8 mouse cellular contexts compared by ENCODE assay signal in genomic region chr2:91078314-91079025, GRCm38 (mm10). TPM values are rescaled to one million over a fixed set of nuclear protein-coding genes. Genes with fewer than 3 reads are reported as not detected.
DNase-seq lines count a peak whose midpoint lies in the region; ATAC-seq lines count a peak whose summit lies in the region.

No protein-coding gene starts in this region.

- H3K9me3 ChIP-seq in kidney, embryonic 14.5 days (ENCODE audit: control insufficient read depth, low read length) = no peaks in the 10 kb centered on the region
- no peaks in the 10 kb centered on the region for H3K9me3 ChIP-seq in forebrain, embryonic 14.5 days (replicated peaks; ENCODE audit: control insufficient read depth, low read length)
- no peaks in the 10 kb centered on the region for H3K9me3 ChIP-seq in liver, embryonic 11.5 days (ENCODE audit: control insufficient read depth, low read length)

- no peak for DNase-seq in kidney, postnatal 36 days
- peak; percentile 27 for DNase-seq in ES-CJ7 (ENCODE audit: low read depth, low spot score)
- DNase-seq in forebrain, embryonic 14.5 days (ENCODE audit: low spot score) = peak; percentile 28
- DNase-seq in liver, embryonic 11.5 days (ENCODE audit: low spot score) = no peak
- no peak for DNase-seq in ovary, postnatal 14 days (ENCODE audit: low spot score)
- no peak for DNase-seq in layer of hippocampus, adult 9-10 months (ENCODE audit: low spot score)

- H3K36me3 ChIP-seq in kidney, embryonic 14.5 days (ENCODE audit: control insufficient read depth, insufficient read depth, low read length) = no peaks in the 10 kb centered on the region
- H3K36me3 ChIP-seq in forebrain, embryonic 14.5 days (ENCODE audit: control insufficient read depth, insufficient read depth, low read length) = no peaks in the 10 kb centered on the region
- H3K36me3 ChIP-seq in liver, embryonic 11.5 days (ENCODE audit: control insufficient read depth, insufficient read depth, low read length) = no peaks in the 10 kb centered on the region

- peak overlapping the region; percentile 94 for H3K4me2 ChIP-seq in kidney, embryonic 14.5 days (replicated peaks; ENCODE audit: low read depth, low read length)
- H3K4me2 ChIP-seq in forebrain, embryonic 14.5 days (ENCODE audit: low read length) = peak overlapping the region; percentile 81
- H3K4me2 ChIP-seq in liver, embryonic 11.5 days = peak overlapping the region; percentile 91

- WGBS in kidney, embryonic 14.5 days = under 1% methylated on average over 29 of the region's 36 CpGs
- WGBS in forebrain, embryonic 14.5 days = under 1% methylated on average over 33 of the region's 36 CpGs
- under 1% methylated on average over 27 of the region's 36 CpGs for WGBS in liver, embryonic 11.5 days

- peak overlapping the region; percentile 52 for H3K4me3 ChIP-seq in kidney, embryonic 14.5 days (ENCODE audit: low read length)
- H3K4me3 ChIP-seq in forebrain, embryonic 14.5 days (ENCODE audit: low read depth, low read length) = peak overlapping the region; percentile 41
- peak overlapping the region; percentile 59 for H3K4me3 ChIP-seq in liver, embryonic 11.5 days (ENCODE audit: low read depth, low read length)

- H3K27ac ChIP-seq in kidney, embryonic 14.5 days (ENCODE audit: low read depth, low read length) = no peak overlapping the region
- no peak overlapping the region for H3K27ac ChIP-seq in forebrain, embryonic 14.5 days (ENCODE audit: low read depth, low read length)
- peak overlapping the region; percentile 59 for H3K27ac ChIP-seq in liver, embryonic 11.5 days (ENCODE audit: low read depth, low read length)

- ATAC-seq in kidney, embryonic 14.5 days (ENCODE audit: low FRiP score, low TSS enrichment) = peak; percentile 89
- peak; percentile 73 for ATAC-seq in forebrain, embryonic 14.5 days
- ATAC-seq in liver, embryonic 11.5 days (replicated peaks; ENCODE audit: low FRiP score) = peak; percentile 24
- ATAC-seq in neutrophil, adult 5-6 weeks (ENCODE audit: extremely low read depth, insufficient number of reproducible peaks, low FRiP score, poor library complexity, severe bottlenecking) = peak; percentile 8; the same call in 1 of the 2 replicates

- no peaks in the 10 kb centered on the region for H3K27me3 ChIP-seq in kidney, embryonic 14.5 days (ENCODE audit: control insufficient read depth, insufficient read depth, low read length)
- H3K27me3 ChIP-seq in forebrain, embryonic 14.5 days (replicated peaks; ENCODE audit: control insufficient read depth, insufficient read depth, low read length) = no peaks in the 10 kb centered on the region
- H3K27me3 ChIP-seq in liver, embryonic 11.5 days (replicated peaks; ENCODE audit: control insufficient read depth, insufficient read depth, low read length) = no peaks in the 10 kb centered on the region

- H3K9ac ChIP-seq in kidney, embryonic 14.5 days (ENCODE audit: low read depth, low read length) = peak overlapping the region; percentile 73
- peak overlapping the region; percentile 71 for H3K9ac ChIP-seq in forebrain, embryonic 14.5 days (ENCODE audit: low read length)
- H3K9ac ChIP-seq in liver, embryonic 11.5 days (ENCODE audit: low read depth, low read length) = peak overlapping the region; percentile 61

- H3K4me1 ChIP-seq in kidney, embryonic 14.5 days (ENCODE audit: control insufficient read depth, insufficient read depth, low read length) = peaks cover 11% of the 10 kb centered on the region
- H3K4me1 ChIP-seq in forebrain, embryonic 14.5 days (ENCODE audit: control insufficient read depth, insufficient read depth, low read length) = 0 out of 2 replicates have a peak, but pooled peaks cover 3% of the 10 kb centered on the region
- peaks cover 13% of the 10 kb centered on the region for H3K4me1 ChIP-seq in liver, embryonic 11.5 days (replicated peaks; ENCODE audit: control insufficient read depth, insufficient read depth, low read length)

RNA-seq across cellular contexts. Expression of gene Spi1, which starts 3.7 kb away (rescaled TPM):
- polyA plus RNA-seq in kidney, embryonic 14.5 days (2014; fragmentation: Nextera tagmentation; extraction: Ambion mirVana) = 2.2 and 3.7 TPM in 2 replicates
- 2.4 and 2.9 TPM in 2 replicates for polyA plus RNA-seq in forebrain, embryonic 14.5 days (2014; fragmentation: Nextera tagmentation; extraction: Ambion mirVana)
- polyA plus RNA-seq in liver, embryonic 11.5 days (2014; fragmentation: Nextera tagmentation; extraction: Ambion mirVana) = 19.5 and 22.7 TPM in 2 replicates
- 388 and 389 TPM in 2 replicates for total RNA-seq in neutrophil, adult 5-6 weeks (2017)

RNA-seq across cellular contexts. Expression of gene Slc39a13, which starts 8.3 kb away (rescaled TPM):
- polyA plus RNA-seq in kidney, embryonic 14.5 days (2014; fragmentation: Nextera tagmentation; extraction: Ambion mirVana) = 31.1 and 32.8 TPM in 2 replicates
- 16.1 and 18.0 TPM in 2 replicates for polyA plus RNA-seq in forebrain, embryonic 14.5 days (2014; fragmentation: Nextera tagmentation; extraction: Ambion mirVana)
- 19.6 and 20.0 TPM in 2 replicates for polyA plus RNA-seq in liver, embryonic 11.5 days (2014; fragmentation: Nextera tagmentation; extraction: Ambion mirVana)
- total RNA-seq in neutrophil, adult 5-6 weeks (2017) = 17.0 and 20.4 TPM in 2 replicates

RNA-seq across cellular contexts. Expression of gene Psmc3, which starts 24.7 kb away (rescaled TPM):
- polyA plus RNA-seq in kidney, embryonic 14.5 days (2014; fragmentation: Nextera tagmentation; extraction: Ambion mirVana) = 356 and 399 TPM in 2 replicates
- polyA plus RNA-seq in forebrain, embryonic 14.5 days (2014; fragmentation: Nextera tagmentation; extraction: Ambion mirVana) = 298 and 304 TPM in 2 replicates
- polyA plus RNA-seq in liver, embryonic 11.5 days (2014; fragmentation: Nextera tagmentation; extraction: Ambion mirVana) = 324 and 347 TPM in 2 replicates
- 132 and 144 TPM in 2 replicates for total RNA-seq in neutrophil, adult 5-6 weeks (2017)

RNA-seq across cellular contexts. Expression of gene Mybpc3, which starts 39.5 kb away (rescaled TPM):
- not detected in 2 replicates for polyA plus RNA-seq in kidney, embryonic 14.5 days (2014; fragmentation: Nextera tagmentation; extraction: Ambion mirVana)
- polyA plus RNA-seq in forebrain, embryonic 14.5 days (2014; fragmentation: Nextera tagmentation; extraction: Ambion mirVana) = not detected in 2 replicates
- 1.2 and 5.0 TPM in 2 replicates for polyA plus RNA-seq in liver, embryonic 11.5 days (2014; fragmentation: Nextera tagmentation; extraction: Ambion mirVana)
- 1.3 and 2.1 TPM in 2 replicates for total RNA-seq in neutrophil, adult 5-6 weeks (2017)

RNA-seq across cellular contexts. Expression of gene Rapsn, which starts 43.0 kb away (rescaled TPM):
- polyA plus RNA-seq in kidney, embryonic 14.5 days (2014; fragmentation: Nextera tagmentation; extraction: Ambion mirVana) = 0.74 and 2.0 TPM in 2 replicates
- polyA plus RNA-seq in forebrain, embryonic 14.5 days (2014; fragmentation: Nextera tagmentation; extraction: Ambion mirVana) = 0.95 and 1.2 TPM in 2 replicates
- 1.4 and 2.0 TPM in 2 replicates for polyA plus RNA-seq in liver, embryonic 11.5 days (2014; fragmentation: Nextera tagmentation; extraction: Ambion mirVana)
- 0.47 TPM in 1 of 2 replicates, not detected in the other for total RNA-seq in neutrophil, adult 5-6 weeks (2017)

Comparison
In these comparisons a context has a peak if more than half of its experiments do, and no peak if none do; other contexts are left out.
1. ATAC-seq: peak in every context shown above with its lines; median percentile 89 in kidney, embryonic 14.5 days; 73 in forebrain, embryonic 14.5 days; 24 in liver, embryonic 11.5 days; 8 in neutrophil, adult 5-6 weeks.
2. DNase-seq: peak in ES-CJ7 (single experiment) and forebrain, embryonic 14.5 days (single experiment); none in kidney, postnatal 36 days (0 of 2), liver, embryonic 11.5 days (single experiment), ovary, postnatal 14 days (single experiment) and layer of hippocampus, adult 9-10 months (single experiment).
3. Peak in every context shown above with its lines, with median percentiles within 50 percentile points of each other: H3K4me2 ChIP-seq, H3K4me3 ChIP-seq and H3K9ac ChIP-seq.